Mouse (Mus musculus) heart, embryonic 10.5 days (tissue): ENCODE results near the gene Taok3. TPM values are rescaled to one million over a fixed set of nuclear protein-coding genes. Genes with fewer than 3 reads are reported as not detected.
A peak's percentile ranks its signal among the peaks of the same experiment; 100 is the strongest.

Source experiments
- DNase-seq: peaks from one replicate; pipeline ENCODE4 v3.0.0-alpha.2; 2017; ENCODE audit warnings: low spot score
- H3K27ac ChIP-seq: fragments of 300-500 bp; sonication (generic); 2 replicates; pipeline ENCODE4 v1.5.1; 2016; ENCODE audit warnings: mild to moderate bottlenecking
- H3K27me3 ChIP-seq: fragments of 300-500 bp; sonication (generic); 2 replicates; pipeline ENCODE4 v1.6.1; 2016; ENCODE audit warnings: mild to moderate bottlenecking; ENCODE audit not compliant: poor library complexity, insufficient read depth, severe bottlenecking
- H3K36me3 ChIP-seq: fragments of 300-500 bp; sonication (generic); 2 replicates; pipeline ENCODE4 v1.6.1; 2016; ENCODE audit warnings: mild to moderate bottlenecking, moderate library complexity
- H3K4me1 ChIP-seq: fragments of 300-500 bp; sonication (generic); 2 replicates; pipeline ENCODE4 v1.6.1; 2016; ENCODE audit warnings: mild to moderate bottlenecking
- H3K4me3 ChIP-seq: fragments of 300-500 bp; sonication (generic); 2 replicates; pipeline ENCODE4 v1.5.1; 2016; ENCODE audit warnings: mild to moderate bottlenecking, moderate library complexity
- H3K9me3 ChIP-seq: fragments of 300-500 bp; sonication (generic); 2 replicates; pipeline ENCODE4 v1.6.1; 2016; ENCODE audit warnings: mild to moderate bottlenecking, moderate library complexity
- WGBS: fragments of 180-500 bp; shearing (Covaris S2); methylation state at CpG from one replicate; pipeline ENCODE4 v1.1.7; 2016; 5-methylcytosine and 5-hydroxymethylcytosine counted together
- polyA plus RNA-seq: library from polyadenylated mRNA; unstranded; fragments of >200 nt; fragmentation: Nextera tagmentation; extraction: Ambion mirVana; gene quantifications from 2 replicates; pipeline ENCODE4 v1.2.1, GENCODE M21; 2016

The Taok3 gene
- polyA plus RNA-seq, 1 experiment from 2014 or later = 18.6 TPM

- Histone ChIP-seq H3K27me3 (no peaks in the 10 kb centered on the region), H3K27ac (no peak overlapping the region), H3K36me3 (no peaks in the 10 kb centered on the region), H3K4me1 (peaks cover 15% of the 10 kb centered on the region), H3K9me3 (no peaks in the 10 kb centered on the region), H3K4me3 (no peak overlapping the region)
- DNase-seq = no peak
- WGBS = 89% methylated on average over 2 of the region's 2 CpGs
Observed at GRCm38 (mm10) chr5:117306826-117307225, 186.9 kb downstream of the Taok3 start.

DNA sequence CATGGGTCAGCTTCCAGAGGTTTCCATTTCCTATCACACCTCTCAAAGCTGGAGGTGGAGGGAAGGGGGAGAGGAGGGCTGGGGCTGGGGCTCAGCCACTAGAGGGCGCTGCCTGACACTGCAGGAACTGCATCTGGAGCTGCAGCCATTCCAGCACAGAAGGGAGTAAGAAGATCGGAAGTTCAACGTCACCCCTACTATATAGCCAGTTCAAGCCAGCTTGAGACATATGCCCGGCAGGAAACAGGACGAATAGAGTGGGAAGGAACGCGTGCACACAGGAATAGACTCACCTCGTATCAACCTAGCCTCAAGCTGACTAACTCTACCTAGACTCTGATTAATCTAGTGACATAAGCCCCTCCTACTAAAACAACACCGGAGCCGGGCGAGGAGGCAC, 187.8 kb downstream of the Taok3 start:
- H3K27me3 ChIP-seq = no peaks in the 10 kb centered on the region
- WGBS = 29% methylated on average over 11 of the region's 11 CpGs
- no peak overlapping the region for H3K27ac ChIP-seq
- no peak overlapping the region for H3K4me3 ChIP-seq
- H3K9me3 ChIP-seq = no peaks in the 10 kb centered on the region
- H3K4me1 ChIP-seq = peaks cover 15% of the 10 kb centered on the region
- peak; percentile 87 for DNase-seq
- H3K36me3 ChIP-seq = no peaks in the 10 kb centered on the region

DNA sequence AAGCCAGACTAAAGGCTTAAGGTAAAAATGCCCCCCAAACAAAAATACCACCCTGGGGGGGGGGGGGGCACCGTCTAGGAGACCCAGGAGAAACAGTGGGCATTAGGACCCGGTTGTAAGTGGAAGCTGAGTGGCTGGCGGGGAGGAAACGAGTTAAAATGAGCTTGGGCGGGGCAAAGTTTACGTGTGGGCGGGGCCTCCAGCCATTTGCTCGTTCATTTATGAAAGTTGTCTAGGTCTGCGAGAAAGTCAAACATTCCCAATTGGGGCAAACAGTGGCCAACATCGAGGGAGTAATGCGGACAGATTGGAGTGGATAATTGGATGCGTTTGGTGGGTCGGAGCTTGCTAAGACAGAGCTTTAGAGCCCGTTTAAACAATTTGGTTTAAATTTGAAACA, 193.5 kb downstream of the Taok3 start:
- Histone ChIP-seq H3K4me3 (peak overlapping the region; percentile 41), H3K36me3 (no peaks in the 10 kb centered on the region), H3K9me3 (no peaks in the 10 kb centered on the region), H3K27me3 (peaks cover 22% of the 10 kb centered on the region), H3K27ac (no peak overlapping the region), H3K4me1 (peaks cover 18% of the 10 kb centered on the region)
- 15% methylated on average over 14 of the region's 14 CpGs for WGBS
- DNase-seq = no peak

- 37% methylated on average over 10 of the region's 10 CpGs for WGBS
- H3K27me3 ChIP-seq = peaks cover 22% of the 10 kb centered on the region
- peak overlapping the region; percentile 41 for H3K4me3 ChIP-seq
- peaks cover 20% of the 10 kb centered on the region for H3K4me1 ChIP-seq
- no peaks in the 10 kb centered on the region for H3K9me3 ChIP-seq
- H3K27ac ChIP-seq = no peak overlapping the region
- no peaks in the 10 kb centered on the region for H3K36me3 ChIP-seq
- DNase-seq = no peak
Observed at GRCm38 (mm10) chr5:117313909-117314308, 194.0 kb downstream of the Taok3 start.

- Histone ChIP-seq H3K9me3 (no peaks in the 10 kb centered on the region), H3K27me3 (peaks cover 22% of the 10 kb centered on the region), H3K36me3 (no peaks in the 10 kb centered on the region), H3K4me3 (no peak overlapping the region), H3K4me1 (peaks cover 27% of the 10 kb centered on the region), H3K27ac (no peak overlapping the region)
- 21% methylated on average over 9 of the region's 9 CpGs for WGBS
- no peak for DNase-seq
Observed at GRCm38 (mm10) chr5:117314587-117315428, 194.9 kb downstream of the Taok3 start.

DNA sequence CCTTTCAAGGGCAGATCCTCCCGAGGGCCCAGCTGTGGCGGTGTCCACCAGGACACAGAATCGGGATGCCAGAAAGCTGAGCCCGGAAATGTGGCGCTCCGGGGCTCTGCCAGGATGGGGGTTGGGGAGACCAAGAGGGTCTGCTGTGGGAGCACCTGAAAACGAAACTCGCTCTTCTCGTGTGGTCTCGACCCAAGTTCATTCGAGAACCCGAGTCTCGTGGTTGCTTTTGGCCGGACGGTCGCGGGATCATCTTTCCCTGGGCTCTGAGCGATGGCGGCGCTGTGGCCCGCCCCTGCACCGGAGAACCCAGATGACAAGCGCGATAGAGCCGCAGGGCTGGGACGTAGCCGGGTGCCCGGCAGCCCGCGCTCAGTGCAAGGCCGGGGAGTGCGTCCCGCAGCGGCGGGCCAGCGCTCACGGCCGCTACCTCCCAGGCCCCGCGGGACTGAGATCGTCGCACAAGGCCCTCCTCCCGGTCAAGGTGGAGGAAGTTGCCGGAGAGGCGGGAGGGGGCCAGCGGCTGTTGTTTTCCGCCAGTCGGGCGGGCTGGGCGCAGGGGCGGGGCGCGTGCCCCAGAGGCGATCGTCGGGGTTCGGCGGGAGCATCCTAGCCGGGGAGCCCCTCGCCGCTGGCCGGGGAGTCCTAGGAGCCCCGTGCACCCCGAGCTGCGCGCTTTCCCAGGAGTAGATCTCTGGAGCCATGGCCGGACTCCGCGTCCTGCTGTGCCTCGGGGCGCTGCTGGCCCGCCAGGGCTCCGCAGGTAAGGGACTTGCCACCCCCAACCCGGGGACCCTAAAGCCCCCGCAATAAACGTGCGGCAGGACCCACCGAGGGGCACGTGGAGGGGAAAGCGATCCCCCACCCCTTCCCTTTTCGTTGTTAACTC, 199.1 kb downstream of the Taok3 start, which contains the start of gene Vsig10:
Gene Vsig10 (plus strand): TSS at position 343 of the 889 bp plus-strand sequence.
- peak within 1 kb of the TSS; percentile 92 for H3K4me3 ChIP-seq
- H3K27me3 ChIP-seq = peaks cover 35% of the 10 kb centered on the region

DNA sequence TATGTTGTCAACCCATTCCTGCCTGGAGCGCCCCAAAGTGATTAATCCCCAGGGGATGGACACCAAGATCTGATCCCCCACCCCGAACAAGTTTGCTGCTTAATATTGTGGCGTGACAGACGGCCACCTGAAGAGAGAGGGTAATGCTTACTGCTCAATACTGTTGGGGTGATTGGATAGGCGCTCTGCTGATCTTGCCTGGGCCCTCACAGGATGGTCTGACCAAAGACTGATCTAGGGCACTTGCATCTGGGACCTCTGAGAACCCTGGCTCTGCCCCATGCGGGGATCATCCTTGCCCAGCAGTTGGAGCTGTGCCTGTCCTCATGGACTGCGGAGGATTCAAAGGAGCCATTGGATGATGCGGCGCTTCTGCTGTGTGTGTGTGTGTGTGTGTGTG, 203.8 kb downstream of the Taok3 start:
- Histone ChIP-seq H3K4me3 (no peak overlapping the region), H3K36me3 (no peaks in the 10 kb centered on the region), H3K27ac (no peak overlapping the region), H3K4me1 (peaks cover 9% of the 10 kb centered on the region; the same call in 1 of the 2 replicates), H3K27me3 (peaks cover 13% of the 10 kb centered on the region), H3K9me3 (no peaks in the 10 kb centered on the region)
- WGBS = 72% methylated on average over 9 of the region's 9 CpGs
- DNase-seq = no peak

More for the DNA sequence above, 199.1 kb downstream of the Taok3 start, which contains the start of gene Vsig10:
- Histone ChIP-seq H3K4me1 (peaks cover 24% of the 10 kb centered on the region), H3K9me3 (no peaks in the 10 kb centered on the region), H3K36me3 (no peaks in the 10 kb centered on the region), H3K27ac (peak within 1 kb of the TSS; percentile 94)
- WGBS = 0% methylated on average over 78 of the region's 81 CpGs
- DNase-seq = peak; percentile 79

Other genes with a start within 250 kb of the Taok3 start
- 54.8 and 76.3 TPM in 2 replicates for gene Suds3, start 4.0 kb upstream of the Taok3 start, polyA plus RNA-seq
- 614 and 687 TPM in 2 replicates for gene Pebp1, start 167.5 kb downstream of the Taok3 start, polyA plus RNA-seq
- 5.4 and 5.8 TPM in 2 replicates for gene Vsig10, start 199.0 kb downstream of the Taok3 start, polyA plus RNA-seq
- 79.6 and 88.4 TPM in 2 replicates for gene Wsb2, start 237.2 kb downstream of the Taok3 start, polyA plus RNA-seq